Mouse (Mus musculus): ENCODE results near the gene Spry1. TPM values are rescaled to one million over a fixed set of nuclear protein-coding genes. Genes with fewer than 3 reads are reported as not detected.
A peak's percentile ranks its signal among the peaks of the same experiment; 100 is the strongest.

The Spry1 gene
- total and polyA plus RNA-seq, 2 experiments from 2014 or later: 7.8 to 26.4 TPM

GRCm38 (mm10) chr3:37616586-37617547, 22.9 kb upstream of the Spry1 start:
- H3K9me3 ChIP-seq (ENCODE audit: low read length): no peaks in the 10 kb centered on the region
- TF ChIP-seq CTCF (IDR thresholded peaks at IDR 0.05; ENCODE audit: low read depth): no peak
- WGBS: 26% methylated on average over 21 of the region's 21 CpGs
- H3K36me3 ChIP-seq (ENCODE audit: insufficient read depth): no peaks in the 10 kb centered on the region
- no peak for ATAC-seq
- H3K4me3 ChIP-seq (ENCODE audit: low read depth, low read length): no peak overlapping the region
- H3K27ac ChIP-seq (ENCODE audit: low read depth, low read length): no peak overlapping the region
- H3K4me2 ChIP-seq (ENCODE audit: low read depth): no peak overlapping the region
- DNase-seq: no peak
- no peak overlapping the region for H3K9ac ChIP-seq
- H3K4me1 ChIP-seq (ENCODE audit: insufficient read depth): no peaks in the 10 kb centered on the region
- no peaks in the 10 kb centered on the region for H3K27me3 ChIP-seq (ENCODE audit: insufficient read depth, low read length)

GRCm38 (mm10) chr3:37632246-37632645, 7.5 kb upstream of the Spry1 start:
- DNase-seq (no peak), ATAC-seq (no peak)
- no peaks in the 10 kb centered on the region for H3K36me3 ChIP-seq (ENCODE audit: insufficient read depth)
- no peak for TF ChIP-seq CTCF (IDR thresholded peaks at IDR 0.05; ENCODE audit: low read depth)
- no peaks in the 10 kb centered on the region for H3K27me3 ChIP-seq (ENCODE audit: insufficient read depth, low read length)
- H3K9me3 ChIP-seq (ENCODE audit: low read length): no peaks in the 10 kb centered on the region
- no peak overlapping the region for H3K4me3 ChIP-seq (ENCODE audit: low read depth, low read length)
- no peak overlapping the region for H3K4me2 ChIP-seq (ENCODE audit: low read depth)
- no peak overlapping the region for H3K9ac ChIP-seq
- 85% methylated on average over 6 of the region's 6 CpGs for WGBS
- H3K4me1 ChIP-seq (ENCODE audit: insufficient read depth): no peaks in the 10 kb centered on the region
- H3K27ac ChIP-seq (ENCODE audit: low read depth, low read length): no peak overlapping the region

GRCm38 (mm10) chr3:37632751-37633150, 7.0 kb upstream of the Spry1 start:
- ATAC-seq (no peak), DNase-seq (no peak)
- no peak overlapping the region for H3K4me2 ChIP-seq (ENCODE audit: low read depth)
- no peaks in the 10 kb centered on the region for H3K27me3 ChIP-seq (ENCODE audit: insufficient read depth, low read length)
- H3K4me3 ChIP-seq (ENCODE audit: low read depth, low read length): no peak overlapping the region
- H3K27ac ChIP-seq (ENCODE audit: low read depth, low read length): no peak overlapping the region
- no peak overlapping the region for H3K9ac ChIP-seq
- WGBS: 67% methylated on average over 3 of the region's 3 CpGs
- no peaks in the 10 kb centered on the region for H3K9me3 ChIP-seq (ENCODE audit: low read length)
- H3K36me3 ChIP-seq (ENCODE audit: insufficient read depth): no peaks in the 10 kb centered on the region
- no peaks in the 10 kb centered on the region for H3K4me1 ChIP-seq (ENCODE audit: insufficient read depth)
- no peak for TF ChIP-seq CTCF (IDR thresholded peaks at IDR 0.05; ENCODE audit: low read depth)

- Histone ChIP-seq H3K4me2 (ENCODE audit: low read depth) (no peak overlapping the region), H3K4me1 (ENCODE audit: insufficient read depth) (no peaks in the 10 kb centered on the region), H3K4me3 (ENCODE audit: low read depth, low read length) (no peak overlapping the region), H3K36me3 (ENCODE audit: insufficient read depth) (no peaks in the 10 kb centered on the region), H3K27ac (ENCODE audit: low read depth, low read length) (no peak overlapping the region), H3K9ac (no peak overlapping the region), H3K9me3 (ENCODE audit: low read length) (no peaks in the 10 kb centered on the region), H3K27me3 (ENCODE audit: insufficient read depth, low read length) (no peaks in the 10 kb centered on the region)
- WGBS: 42% methylated on average over 4 of the region's 4 CpGs
- ATAC-seq: no peak
- TF ChIP-seq CTCF (IDR thresholded peaks at IDR 0.05; ENCODE audit: low read depth): peak; percentile 57
- no peak for DNase-seq
These were observed 5.1 kb upstream of the Spry1 start for GRCm38 (mm10) chr3:37634648-37635047.

DNA sequence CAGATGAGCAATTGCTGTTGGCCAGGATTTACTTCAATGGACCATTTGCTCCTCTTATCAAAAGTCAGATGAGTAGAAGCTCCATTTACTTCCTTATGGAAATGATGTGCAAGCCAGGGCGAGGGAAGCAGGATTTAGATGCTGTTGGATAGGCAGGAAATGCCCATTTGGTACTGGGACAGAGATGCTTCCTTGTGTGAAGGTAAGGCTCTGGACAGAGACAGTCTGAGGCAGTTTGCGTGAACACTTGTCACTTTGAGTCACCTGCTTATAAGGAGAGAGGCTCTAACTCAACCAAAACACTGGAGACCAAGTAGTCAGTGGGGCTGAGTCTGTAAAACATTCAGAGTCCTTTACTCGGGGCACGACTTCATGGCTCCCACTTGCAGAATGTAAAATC, 2.8 kb upstream of the Spry1 start:
- ATAC-seq (no peak), DNase-seq (no peak)
- Histone ChIP-seq H3K9ac (no peak overlapping the region), H3K9me3 (ENCODE audit: low read length) (no peaks in the 10 kb centered on the region), H3K4me2 (ENCODE audit: low read depth) (no peak overlapping the region), H3K27me3 (ENCODE audit: insufficient read depth, low read length) (no peaks in the 10 kb centered on the region), H3K27ac (ENCODE audit: low read depth, low read length) (no peak overlapping the region), H3K4me1 (ENCODE audit: insufficient read depth) (peaks cover 4% of the 10 kb centered on the region; the same call in 1 of the 2 replicates), H3K36me3 (ENCODE audit: insufficient read depth) (no peaks in the 10 kb centered on the region), H3K4me3 (ENCODE audit: low read depth, low read length) (no peak overlapping the region)
- TF ChIP-seq CTCF (IDR thresholded peaks at IDR 0.05; ENCODE audit: low read depth): no peak
- WGBS: 84% methylated on average over 4 of the region's 4 CpGs

DNA sequence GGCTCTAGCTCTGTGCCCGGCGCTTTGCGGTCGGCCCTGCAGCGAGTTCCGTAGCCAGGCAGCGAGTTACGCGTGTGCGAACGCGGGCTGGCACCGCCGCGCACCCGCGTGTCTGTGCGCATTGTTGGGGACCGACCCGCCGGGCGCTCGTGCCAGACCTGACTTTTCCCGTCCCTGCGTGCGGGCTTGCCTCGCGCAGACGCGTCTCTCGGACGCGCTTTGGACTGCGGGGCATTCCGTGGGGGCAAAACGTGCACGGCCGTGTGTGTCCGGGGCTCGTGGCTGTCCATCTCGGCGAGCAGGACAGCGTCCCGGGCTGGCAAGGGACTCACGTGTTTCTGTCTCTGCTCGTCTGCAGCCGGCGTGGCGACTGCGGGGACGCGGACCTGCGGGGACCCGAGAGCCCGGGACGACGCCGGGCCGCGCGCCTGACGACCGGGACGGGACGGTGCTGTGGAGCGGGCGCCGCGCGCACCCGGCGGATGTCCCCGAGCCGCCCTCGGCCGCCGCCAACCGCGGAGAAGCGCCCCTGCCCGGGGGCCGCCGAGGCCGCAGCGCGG, 495 bp downstream of the Spry1 start:
- H3K9ac ChIP-seq: peak overlapping the region; percentile 70
- H3K27me3 ChIP-seq (ENCODE audit: insufficient read depth, low read length): no peaks in the 10 kb centered on the region
- peaks cover 13% of the 10 kb centered on the region for H3K36me3 ChIP-seq (ENCODE audit: insufficient read depth)
- no peaks in the 10 kb centered on the region for H3K9me3 ChIP-seq (ENCODE audit: low read length)
- H3K4me3 ChIP-seq (ENCODE audit: low read depth, low read length): peak overlapping the region; percentile 72
- ATAC-seq: peak; percentile 81
- peak overlapping the region; percentile 85 for H3K27ac ChIP-seq (ENCODE audit: low read depth, low read length)
- peak overlapping the region; percentile 80 for H3K4me2 ChIP-seq (ENCODE audit: low read depth)
- WGBS: 1% methylated on average over 73 of the region's 86 CpGs
- TF ChIP-seq CTCF (IDR thresholded peaks at IDR 0.05; ENCODE audit: low read depth): no peak
- DNase-seq: peak; percentile 80
- peaks cover 4% of the 10 kb centered on the region; the same call in 1 of the 2 replicates for H3K4me1 ChIP-seq (ENCODE audit: insufficient read depth)

DNA sequence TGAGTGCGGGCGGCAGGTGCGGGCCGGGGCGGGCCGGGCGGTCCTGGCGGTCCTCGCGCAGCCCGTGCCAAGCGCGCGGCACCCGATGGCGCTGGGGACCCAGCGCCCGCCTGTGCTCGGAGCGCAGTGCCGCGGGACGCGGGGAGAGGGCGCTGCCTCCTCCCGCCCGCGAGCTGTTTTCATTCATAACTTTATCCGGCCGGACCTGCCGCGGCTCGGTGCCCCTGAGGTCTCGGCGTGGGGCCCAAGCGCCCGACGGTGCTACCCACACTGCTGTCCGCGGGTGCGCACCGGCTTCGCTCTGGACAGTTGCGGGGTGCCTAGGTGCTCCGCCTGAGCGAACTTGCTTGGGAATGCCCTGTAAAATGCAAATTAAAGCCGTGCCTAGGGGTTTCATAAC, 1.1 kb downstream of the Spry1 start:
- peak overlapping the region; percentile 70 for H3K9ac ChIP-seq
- peak overlapping the region; percentile 85 for H3K27ac ChIP-seq (ENCODE audit: low read depth, low read length)

More for the DNA sequence above, 1.1 kb downstream of the Spry1 start:
- Histone ChIP-seq H3K9me3 (ENCODE audit: low read length) (no peaks in the 10 kb centered on the region), H3K4me2 (ENCODE audit: low read depth) (peak overlapping the region; percentile 80), H3K4me1 (ENCODE audit: insufficient read depth) (peaks cover 4% of the 10 kb centered on the region; the same call in 1 of the 2 replicates), H3K36me3 (ENCODE audit: insufficient read depth) (peaks cover 13% of the 10 kb centered on the region), H3K4me3 (ENCODE audit: low read depth, low read length) (peak overlapping the region; percentile 72), H3K27me3 (ENCODE audit: insufficient read depth, low read length) (no peaks in the 10 kb centered on the region)
- WGBS: 1% methylated on average over 41 of the region's 47 CpGs
- ATAC-seq (peak; percentile 77), DNase-seq (peak; percentile 78)
- peak; percentile 73 for TF ChIP-seq CTCF (IDR thresholded peaks at IDR 0.05; ENCODE audit: low read depth)
